Mouse (Mus musculus): ENCODE results near the gene Tbc1d22a. TPM values are rescaled to one million over a fixed set of nuclear protein-coding genes. Genes with fewer than 3 reads are reported as not detected.
"Not testable (repeated sequence)": the region's sequence is repeated elsewhere in the genome, so short reads cannot be mapped to it uniquely, and the experiment has no call there.

Gene Tbc1d22a
- polyA plus RNA-seq, 3 experiments from 2014 or later: 10.6 to 12.5 (median 11.6) TPM

GRCm38 (mm10) chr15:86203942-86204561, 10.2 kb upstream of the Tbc1d22a start:
- ATAC-seq: peak; percentile 49

- peak; percentile 53 for ATAC-seq
Measured at GRCm38 (mm10) chr15:86205300-86205699, 9.0 kb upstream of the Tbc1d22a start.

GRCm38 (mm10) chr15:86206385-86206784, 7.9 kb upstream of the Tbc1d22a start:
- no peak for ATAC-seq

GRCm38 (mm10) chr15:86212193-86212592, 2.1 kb upstream of the Tbc1d22a start:
- not testable (repeated sequence) for ATAC-seq

GRCm38 (mm10) chr15:86214549-86215201, 416 bp downstream of the Tbc1d22a start:
- ATAC-seq: no peak

- ATAC-seq: not testable (repeated sequence)
Measured at GRCm38 (mm10) chr15:86216641-86217040, 2.4 kb downstream of the Tbc1d22a start.

GRCm38 (mm10) chr15:86219534-86220228, 5.4 kb downstream of the Tbc1d22a start:
- no peak for ATAC-seq

GRCm38 (mm10) chr15:86220229-86220630, 6.0 kb downstream of the Tbc1d22a start:
- no peak for ATAC-seq

GRCm38 (mm10) chr15:86220715-86221114, 6.5 kb downstream of the Tbc1d22a start:
- ATAC-seq: no peak

GRCm38 (mm10) chr15:86221369-86221768, 7.1 kb downstream of the Tbc1d22a start:
- no peak for ATAC-seq

- not testable (repeated sequence) for ATAC-seq
Measured at GRCm38 (mm10) chr15:86221901-86222300, 7.6 kb downstream of the Tbc1d22a start.

GRCm38 (mm10) chr15:86224972-86225551, 10.8 kb downstream of the Tbc1d22a start:
- no peak for ATAC-seq

- no peak for ATAC-seq
Measured at GRCm38 (mm10) chr15:86226221-86226620, 12.0 kb downstream of the Tbc1d22a start.

GRCm38 (mm10) chr15:86226968-86227367, 12.7 kb downstream of the Tbc1d22a start:
- no peak for ATAC-seq

GRCm38 (mm10) chr15:86228186-86228585, 13.9 kb downstream of the Tbc1d22a start:
- peak; percentile 84 for ATAC-seq

- no peak for ATAC-seq
Measured at GRCm38 (mm10) chr15:86229088-86229487, 14.8 kb downstream of the Tbc1d22a start.

- no peak for ATAC-seq
Measured at GRCm38 (mm10) chr15:86229623-86230022, 15.4 kb downstream of the Tbc1d22a start.

GRCm38 (mm10) chr15:86231170-86231569, 16.9 kb downstream of the Tbc1d22a start:
- no peak for ATAC-seq

GRCm38 (mm10) chr15:86231831-86232512, 17.7 kb downstream of the Tbc1d22a start:
- ATAC-seq: no peak

- no peak for ATAC-seq
Measured at GRCm38 (mm10) chr15:86234001-86234400, 19.7 kb downstream of the Tbc1d22a start.

GRCm38 (mm10) chr15:86234517-86235441, 20.5 kb downstream of the Tbc1d22a start:
- no peak for ATAC-seq

- ATAC-seq: no peak
Measured at GRCm38 (mm10) chr15:86236252-86236651, 22.0 kb downstream of the Tbc1d22a start.

Data from inflammation-experienced regulatory T-cells, adult 6 months (primary cell).